Mouse (Mus musculus) kidney, adult 2 months (tissue): ENCODE measurements around the gene Gm11116. TPM values are rescaled to one million over a fixed set of nuclear protein-coding genes. Genes with fewer than 3 reads are reported as not detected.
"Not testable (repeated sequence)": the region's sequence is repeated elsewhere in the genome, so short reads cannot be mapped to it uniquely, and the experiment has no call there.

Source experiments
- DNase-seq: peaks from one replicate; pipeline ENCODE4 v3.0.0; 2021
- H3K27ac ChIP-seq: fragments of 200-500 bp; 2 replicates; pipeline ENCODE4 v1.5.1; 2012; ENCODE audit warnings: low read depth, low read length, control low read depth, inconsistent platforms; ENCODE audit not compliant: insufficient read depth
- H3K27me3 ChIP-seq: fragments of 200-500 bp; replicated peaks from 2 replicates; pipeline ENCODE4 v1.6.1; 2012; ENCODE audit warnings: mild to moderate bottlenecking, moderate library complexity, low read length, inconsistent platforms; ENCODE audit not compliant: control insufficient read depth, insufficient read depth
- H3K36me3 ChIP-seq: fragments of 200-500 bp; 2 replicates; pipeline ENCODE4 v1.6.1; 2012; ENCODE audit warnings: mild to moderate bottlenecking, moderate library complexity, low read length, inconsistent platforms; ENCODE audit not compliant: control insufficient read depth, insufficient read depth
- H3K4me1 ChIP-seq: fragments of 200-500 bp; 2 replicates; pipeline ENCODE4 v1.6.1; 2011; ENCODE audit warnings: low read length; ENCODE audit not compliant: control insufficient read depth, insufficient read depth
- H3K4me3 ChIP-seq: fragments of 200-500 bp; 2 replicates; pipeline ENCODE4 v1.5.1; 2011; ENCODE audit warnings: mild to moderate bottlenecking, low read depth, low read length, control low read depth; ENCODE audit not compliant: insufficient read depth
- CTCF ChIP-seq: fragments of 200-500 bp; conservative IDR thresholded peaks from 2 replicates; pipeline ENCODE4 v1.5.1; 2011; ENCODE audit warnings: low read depth, mild to moderate bottlenecking, control low read depth, low read length, moderate library complexity, mixed read lengths; ENCODE audit not compliant: insufficient read depth, insufficient read length
- POLR2A ChIP-seq: fragments of 200-500 bp; IDR thresholded peaks from one replicate; pipeline ENCODE4 v1.6.1; 2011; ENCODE audit warnings: low read depth, low read length, control low read depth
- whole genome bisulfite sequencing: fragments of 180-500 bp; shearing (Covaris S2); methylation state at CpG from one replicate; pipeline ENCODE4 v1.1.7; 2018; 5-methylcytosine and 5-hydroxymethylcytosine counted together
- polyA plus RNA-seq: library from polyadenylated mRNA; depleted of rRNA; stranded (reverse); fragments of >200 nt; gene quantifications from 2 replicates; pipeline ENCODE4 v1.2.3, GENCODE M21; 2012; rRNA removed

The Gm11116 gene
- not detected in 2 replicates for polyA plus RNA-seq

DNA sequence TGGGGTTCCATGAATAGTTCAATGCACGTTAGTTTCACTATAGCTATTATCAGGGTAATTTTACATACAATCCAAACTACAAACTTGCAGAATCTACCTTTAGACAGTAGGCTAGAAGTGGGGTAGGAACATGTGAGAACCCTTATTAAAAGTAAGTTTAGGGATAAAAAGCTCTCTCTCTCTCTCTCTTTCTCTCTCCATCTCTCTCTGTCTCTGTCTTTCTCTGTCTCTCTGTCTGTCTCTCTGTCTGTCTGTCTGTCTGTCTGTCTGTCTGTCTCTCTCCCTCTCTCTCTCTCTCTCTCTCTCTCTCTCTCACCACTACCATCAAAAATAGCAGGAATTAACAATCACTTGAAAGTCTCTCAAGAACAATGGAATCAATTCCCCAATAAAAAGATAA, at the start of gene Gm11116:
Gene Gm11116, minus strand, starts transcription at position 101 of the 400 bp plus-strand sequence.
- TF ChIP-seq CTCF (no peak), POLR2A (no peak)
- Histone ChIP-seq H3K4me1 (no peaks in the 10 kb centered on the region), H3K27me3 (no peaks in the 10 kb centered on the region), H3K36me3 (no peaks in the 10 kb centered on the region), H3K27ac (no peak within 1 kb of the TSS), H3K4me3 (no peak within 1 kb of the TSS)
- WGBS = 67% methylated on average over 1 of the region's 1 CpGs
- no peak for DNase-seq

DNA sequence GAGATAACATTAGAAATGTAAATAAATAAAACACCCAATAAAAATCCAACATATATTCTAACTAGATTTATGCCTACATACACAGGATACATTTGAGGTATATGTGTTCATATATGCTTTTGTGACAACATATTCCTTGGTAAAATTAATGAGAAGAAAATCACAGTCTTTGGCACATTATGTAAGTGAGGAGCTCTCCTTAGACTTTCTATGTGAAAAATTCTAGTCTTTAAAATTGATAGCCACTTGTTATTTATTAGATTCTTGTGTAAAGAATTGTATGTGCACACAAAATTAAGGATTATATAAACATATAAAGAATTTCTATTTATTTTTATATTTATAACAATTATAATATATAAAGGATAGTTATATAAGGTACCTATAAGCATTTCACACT, 42.7 kb upstream of the Gm11116 start, which contains the start of gene Gm11115:
Gene Gm11115, minus strand, starts transcription at position 101 of the 400 bp plus-strand sequence.
- no peak within 1 kb of the TSS for H3K4me3 ChIP-seq
- DNase-seq = no peak
- no peaks in the 10 kb centered on the region for H3K27me3 ChIP-seq
- H3K36me3 ChIP-seq = no peaks in the 10 kb centered on the region
- H3K4me1 ChIP-seq = no peaks in the 10 kb centered on the region
- no peak within 1 kb of the TSS for H3K27ac ChIP-seq
- TF ChIP-seq CTCF = no peak
- TF ChIP-seq POLR2A = no peak

DNA sequence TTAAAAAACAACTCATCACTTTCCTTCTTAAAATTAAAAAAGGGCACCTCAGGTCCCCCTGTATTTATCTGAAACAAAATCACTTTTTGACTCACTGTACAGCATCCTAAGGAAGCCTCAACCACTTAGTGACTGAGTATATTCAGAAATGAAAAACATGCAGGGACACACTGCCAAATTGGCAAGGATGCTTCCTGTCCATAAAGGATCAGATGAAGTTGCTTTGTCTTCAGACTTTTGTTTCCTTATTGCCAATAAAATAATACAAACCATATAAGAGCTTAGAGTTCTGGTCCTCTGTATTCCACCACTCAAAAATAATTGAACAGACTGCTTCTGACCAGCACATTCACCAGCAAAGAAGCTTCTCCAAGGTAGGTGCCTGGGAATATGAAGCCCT, 25.1 kb downstream of the Gm11116 start, which contains the start of gene Smr2:
Gene Smr2, plus strand, starts transcription at position 301 of the 400 bp plus-strand sequence.
- H3K4me3 ChIP-seq, H3K27ac ChIP-seq, H3K36me3 ChIP-seq, DNase-seq, H3K4me1 ChIP-seq, H3K27me3 ChIP-seq: not testable (repeated sequence)

Other genes with a start within 250 kb of the Gm11116 start
- gene Odam, start 226.5 kb downstream of the Gm11116 start, polyA plus RNA-seq = 0.09 and 0.29 TPM in 2 replicates
- gene Csn3, start 186.0 kb downstream of the Gm11116 start, polyA plus RNA-seq = not detected in 2 replicates
- not detected in 2 replicates for gene 2310003L06Rik, start 142.1 kb downstream of the Gm11116 start, polyA plus RNA-seq
- not detected in 2 replicates for gene Gm28434, start 142.0 kb downstream of the Gm11116 start, polyA plus RNA-seq
- gene Cabs1, start 132.1 kb downstream of the Gm11116 start, polyA plus RNA-seq = 0.07 TPM in 1 of 2 replicates, not detected in the other
- gene Smr3a, start 109.0 kb downstream of the Gm11116 start, polyA plus RNA-seq = not detected in 2 replicates
- not detected in 2 replicates for gene Smr2, start 25.0 kb downstream of the Gm11116 start, polyA plus RNA-seq
- gene Gm11115, start 42.6 kb upstream of the Gm11116 start, polyA plus RNA-seq = not detected in 2 replicates
- not detected in 2 replicates for gene Gm7714, start 157.4 kb upstream of the Gm11116 start, polyA plus RNA-seq
- gene Prol1, start 205.8 kb upstream of the Gm11116 start, polyA plus RNA-seq = not detected in 2 replicates